Mouse (Mus musculus) thymus, adult 18-20 months (tissue): ENCODE data around the gene Gpha2.
A peak's percentile ranks its signal among the peaks of the same experiment; 100 is the strongest.

ENCODE experiments used
- DNase-seq, 2 experiments: peaks; one replicate each; pipeline ENCODE4 v3.0.0; 2022; ENCODE audit warnings: mixed read lengths in 2 of 2

Gene Gpha2

DNA sequence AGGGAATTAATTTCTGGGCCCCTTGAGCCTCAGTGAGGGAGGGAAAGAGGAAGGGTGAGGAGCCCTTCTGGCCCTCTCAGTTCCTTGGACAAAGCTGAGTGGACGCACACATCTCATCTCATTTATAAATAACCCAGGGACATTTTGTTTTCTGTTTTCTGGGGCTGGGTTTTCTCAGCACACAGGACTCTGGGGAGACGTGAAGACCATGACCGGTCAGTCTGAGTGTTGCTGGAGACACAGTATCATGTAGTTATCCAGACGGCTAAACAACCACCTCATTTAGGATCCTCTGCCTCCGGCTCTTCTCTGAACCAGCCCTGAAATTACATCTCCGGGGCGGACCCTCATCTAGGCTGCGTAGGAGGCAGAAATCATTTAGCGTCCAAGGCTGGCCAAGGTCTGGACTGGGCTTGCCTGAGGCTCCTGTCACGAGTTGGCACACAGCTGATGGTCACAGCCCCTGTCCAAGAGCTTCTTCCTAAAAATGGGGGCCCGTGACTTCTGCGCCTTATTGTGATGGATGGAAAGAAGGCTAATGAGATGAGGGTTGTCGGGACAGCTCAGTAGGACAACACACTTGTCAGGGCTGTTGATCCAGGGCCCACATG, 47.9 kb downstream of the Gpha2 start:
- no peak for DNase-seq

DNA sequence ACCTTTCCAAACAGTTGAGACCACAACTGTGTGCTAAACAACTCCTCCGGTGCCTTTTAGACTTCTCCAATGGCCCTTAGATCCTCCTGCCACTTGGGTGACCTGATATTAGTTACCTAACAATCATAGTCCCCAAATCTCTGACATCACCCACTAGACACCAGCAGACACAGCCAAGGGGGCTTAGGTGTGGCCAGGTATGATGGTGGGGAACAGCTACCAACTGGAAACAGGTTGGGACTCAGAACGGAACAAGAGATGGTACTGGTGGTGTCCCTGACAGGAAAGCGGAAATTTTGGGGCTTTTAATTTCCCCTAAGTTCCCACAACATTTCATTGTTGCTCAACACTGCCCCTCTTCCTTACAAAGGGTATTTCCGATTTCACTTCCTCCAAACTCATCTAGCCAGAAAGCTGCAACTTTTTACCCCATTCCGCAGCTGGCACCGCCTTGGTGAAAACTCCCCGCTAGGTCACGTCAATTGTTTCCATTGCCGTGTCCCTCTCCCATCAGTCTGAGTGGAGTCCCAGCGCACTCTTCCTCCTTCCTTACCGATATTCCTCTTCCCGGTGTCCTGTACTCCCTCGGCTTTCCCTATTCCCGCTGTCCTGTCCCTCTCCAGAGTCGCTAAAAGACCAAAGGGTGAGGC, 49.7 kb downstream of the Gpha2 start:
- peak; percentile 26 to 59 for DNase-seq

DNA sequence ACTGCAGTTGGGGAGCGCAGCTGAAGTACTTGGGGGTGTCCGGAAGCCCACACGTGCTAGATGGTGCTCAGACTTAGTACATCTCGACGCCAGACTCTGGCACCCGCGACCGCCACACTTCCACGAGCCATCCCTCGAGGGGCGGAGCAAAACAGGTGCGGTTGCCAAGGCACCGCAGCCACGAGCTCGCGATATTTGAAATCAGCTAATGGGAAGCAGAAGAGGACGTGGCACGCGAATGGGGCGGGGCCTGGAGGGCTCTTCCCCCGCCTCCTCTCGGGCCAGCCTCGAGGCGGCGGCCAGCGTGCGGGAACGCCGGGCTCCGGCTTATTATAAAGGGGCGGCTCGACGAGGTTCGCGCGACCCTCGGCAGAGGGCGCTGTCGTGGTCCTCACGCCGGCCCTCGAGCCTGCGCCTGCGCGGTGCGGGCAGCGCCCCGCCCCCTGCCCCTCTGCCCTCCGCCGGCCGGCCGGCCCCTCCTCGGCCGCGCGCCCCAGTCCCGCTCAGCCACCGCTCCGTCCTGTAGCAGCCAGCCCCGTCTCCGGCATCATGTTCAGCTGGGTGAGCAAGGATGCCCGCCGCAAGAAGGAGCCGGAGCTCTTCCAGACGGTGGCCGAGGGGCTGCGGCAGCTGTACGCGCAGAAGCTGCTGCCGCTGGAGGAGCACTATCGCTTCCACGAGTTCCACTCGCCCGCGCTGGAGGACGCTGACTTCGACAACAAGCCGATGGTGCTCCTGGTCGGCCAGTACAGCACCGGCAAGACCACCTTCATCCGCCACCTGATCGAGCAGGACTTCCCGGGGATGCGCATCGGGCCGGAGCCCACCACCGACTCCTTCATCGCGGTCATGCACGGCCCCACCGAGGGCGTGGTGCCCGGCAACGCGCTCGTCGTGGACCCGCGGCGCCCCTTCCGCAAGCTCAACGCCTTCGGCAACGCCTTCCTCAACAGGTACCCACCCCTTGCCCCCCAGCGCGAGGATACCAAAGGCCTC, 50.5 kb downstream of the Gpha2 start, which contains the start of gene Ehd1:
Ehd1 (plus strand) TSS at position 300 of the 996 bp plus-strand sequence.
- peak; percentile 90 to 94 for DNase-seq
